Mouse (Mus musculus) intestine, embryonic 14.5 days (tissue): ENCODE measurements around the gene Ndufb5. TPM values are rescaled to one million over a fixed set of nuclear protein-coding genes. Genes with fewer than 3 reads are reported as not detected.

Experiments
- ATAC-seq: fragments of 200-750 bp; cut with Nextera tagmentation; replicated peaks from 2 replicates; pipeline ENCODE4 v1.8.0; 2017; ENCODE audit warnings: low read depth, moderate number of reproducible peaks, moderate TSS enrichment, moderate library complexity; ENCODE audit not compliant: low FRiP score, low TSS enrichment
- DNase-seq: peaks from one replicate; pipeline ENCODE4 v3.0.0-alpha.2; 2018; ENCODE audit warnings: low spot score
- H3K27ac ChIP-seq: fragments of 300-500 bp; sonication (generic); 2 replicates; pipeline ENCODE4 v1.5.1; 2014; ENCODE audit warnings: low read depth, mild to moderate bottlenecking, control low read depth
- H3K27me3 ChIP-seq: fragments of 300-500 bp; sonication (generic); replicated peaks from 2 replicates; pipeline ENCODE4 v1.6.1; 2014; ENCODE audit warnings: low read length, control low read depth; ENCODE audit not compliant: control insufficient read depth, insufficient read depth
- H3K36me3 ChIP-seq: fragments of 300-500 bp; sonication (generic); 2 replicates; pipeline ENCODE4 v1.6.1; 2014; ENCODE audit warnings: low read length, control low read depth; ENCODE audit not compliant: control insufficient read depth, insufficient read depth
- H3K4me1 ChIP-seq: fragments of 300-500 bp; sonication (generic); replicated peaks from 2 replicates; pipeline ENCODE4 v1.6.1; 2014; ENCODE audit warnings: low read length, control low read depth, mixed read lengths; ENCODE audit not compliant: control insufficient read depth, insufficient read depth
- H3K4me2 ChIP-seq: fragments of 300-500 bp; sonication (generic); 2 replicates; pipeline ENCODE4 v1.6.1; 2014; ENCODE audit warnings: low read length
- H3K4me3 ChIP-seq: fragments of 300-500 bp; sonication (generic); 2 replicates; pipeline ENCODE4 v1.5.1; 2014; ENCODE audit warnings: low read depth, low read length, control low read depth, mixed read lengths
- H3K9ac ChIP-seq: fragments of 300-500 bp; sonication (generic); 2 replicates; pipeline ENCODE4 v1.6.1; 2014; ENCODE audit warnings: mild to moderate bottlenecking, low read length
- H3K9me3 ChIP-seq: fragments of 300-500 bp; sonication (generic); 2 replicates; pipeline ENCODE4 v1.6.1; 2016; ENCODE audit warnings: low read length, control low read depth; ENCODE audit not compliant: control insufficient read depth
- WGBS: fragments of 180-500 bp; shearing (Covaris S2); extraction: QIAGEN DNeasy Blood & Tissue Kit; methylation state at CpG from one replicate; pipeline ENCODE4 v1.1.7; 2014; 5-methylcytosine and 5-hydroxymethylcytosine counted together
- polyA plus RNA-seq: library from polyadenylated mRNA; unstranded; fragments of >200 nt; fragmentation: Nextera tagmentation; extraction: Ambion mirVana; gene quantifications from 2 replicates; pipeline ENCODE4 v1.2.1, GENCODE M21; 2014

Gene Ndufb5
- 348 and 364 TPM in 2 replicates for polyA plus RNA-seq

DNA sequence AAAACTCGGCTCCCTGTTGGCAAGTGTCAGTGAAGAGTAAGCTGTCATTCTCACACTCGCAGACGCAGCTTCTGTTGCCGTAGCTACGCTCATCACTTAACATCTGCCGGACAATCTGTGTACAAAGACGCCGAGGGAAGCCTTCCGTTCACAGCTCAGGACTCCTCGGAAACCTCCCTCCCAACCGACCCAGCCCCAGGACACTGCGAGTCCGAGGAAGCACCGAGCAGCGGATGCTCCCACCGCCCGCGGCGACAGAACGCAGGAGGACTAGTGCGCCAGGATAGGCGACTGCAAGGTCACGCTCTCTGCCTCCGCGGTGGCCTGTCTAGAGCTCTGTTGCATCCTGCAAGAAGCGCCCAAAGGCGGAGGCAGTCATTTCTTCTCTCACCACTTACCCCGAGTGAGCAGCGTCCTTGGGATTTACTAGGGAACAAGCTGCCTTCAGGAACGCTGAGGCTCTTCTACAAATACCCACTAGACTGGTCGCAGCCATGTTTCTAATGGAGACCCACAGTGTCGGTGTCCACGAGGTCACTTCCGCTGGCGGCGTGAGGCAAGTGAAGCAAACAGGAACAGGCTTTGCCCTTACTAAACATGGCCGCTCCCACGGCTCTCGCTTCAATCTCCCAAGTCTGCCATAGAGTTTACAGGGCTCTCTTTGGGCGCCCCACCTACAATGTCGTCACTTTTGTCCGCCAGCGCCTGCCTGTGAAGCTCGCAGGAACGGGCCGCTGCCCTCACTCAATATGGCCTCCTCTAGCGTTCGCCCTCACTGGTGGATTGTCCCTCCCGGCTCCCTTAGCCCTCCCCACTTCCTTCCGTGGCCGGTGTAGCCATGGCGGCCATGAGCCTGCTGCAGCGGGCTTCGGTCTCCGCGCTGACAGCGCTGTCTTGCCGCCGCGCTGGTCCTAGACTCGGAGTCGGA is at the start of gene Ndufb5:
Ndufb5 (plus strand) TSS at position 747 of the 928 bp plus-strand sequence.
- WGBS, result under 1% methylated on average over 62 of the region's 62 CpGs
- H3K9me3 ChIP-seq, result no peaks in the 10 kb centered on the region
- H3K36me3 ChIP-seq, result peaks cover 37% of the 10 kb centered on the region
- H3K27ac ChIP-seq, result peak within 1 kb of the TSS; percentile 80
- H3K27me3 ChIP-seq, result no peaks in the 10 kb centered on the region
- H3K4me1 ChIP-seq, result peaks cover 11% of the 10 kb centered on the region
- H3K9ac ChIP-seq, result peak within 1 kb of the TSS; percentile 84
- H3K4me3 ChIP-seq, result peak within 1 kb of the TSS; percentile 98
- H3K4me2 ChIP-seq, result peak within 1 kb of the TSS; percentile 87
- ATAC-seq (peak; percentile 96), DNase-seq (peak; percentile 96)

DNA sequence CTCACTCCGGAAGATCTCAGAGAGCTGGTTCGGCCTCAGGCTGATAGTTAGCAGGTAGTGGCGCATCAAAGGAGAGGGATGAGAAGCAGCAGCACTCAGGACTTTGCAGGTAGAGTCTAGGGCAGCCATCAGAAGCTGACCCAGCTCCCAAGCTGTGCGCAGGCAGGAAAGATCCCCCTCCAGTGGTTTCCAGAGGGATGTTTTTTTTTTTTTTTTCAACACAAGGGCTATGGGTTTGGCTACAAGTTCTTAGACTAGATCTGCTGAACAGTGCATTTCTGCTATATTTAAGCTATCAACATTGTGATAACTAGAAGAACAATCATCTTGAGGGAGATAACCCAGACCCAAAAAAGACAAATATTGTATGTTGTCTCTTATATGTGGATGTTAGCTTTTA is 49.6 kb upstream of the Ndufb5 start:
- ATAC-seq (no peak), DNase-seq (no peak)
- WGBS, result 38% methylated on average over 4 of the region's 4 CpGs
- Histone ChIP-seq H3K9me3 (no peaks in the 10 kb centered on the region), H3K4me2 (no peak overlapping the region), H3K4me3 (no peak overlapping the region), H3K9ac (no peak overlapping the region), H3K36me3 (no peaks in the 10 kb centered on the region), H3K27ac (no peak overlapping the region), H3K4me1 (no peaks in the 10 kb centered on the region), H3K27me3 (no peaks in the 10 kb centered on the region)

- Histone ChIP-seq H3K27ac (peak overlapping the region; percentile 22; the same call in 1 of the 2 replicates), H3K36me3 (no peaks in the 10 kb centered on the region), H3K4me1 (no peaks in the 10 kb centered on the region), H3K4me2 (no peak overlapping the region), H3K4me3 (no peak overlapping the region), H3K9me3 (no peaks in the 10 kb centered on the region), H3K9ac (no peak overlapping the region), H3K27me3 (no peaks in the 10 kb centered on the region)
- 66% methylated on average over 9 of the region's 9 CpGs for WGBS
- peak; percentile 88 for ATAC-seq
- no peak for DNase-seq
Measured at GRCm38 (mm10) chr3:32689567-32689999, 47.2 kb upstream of the Ndufb5 start.

DNA sequence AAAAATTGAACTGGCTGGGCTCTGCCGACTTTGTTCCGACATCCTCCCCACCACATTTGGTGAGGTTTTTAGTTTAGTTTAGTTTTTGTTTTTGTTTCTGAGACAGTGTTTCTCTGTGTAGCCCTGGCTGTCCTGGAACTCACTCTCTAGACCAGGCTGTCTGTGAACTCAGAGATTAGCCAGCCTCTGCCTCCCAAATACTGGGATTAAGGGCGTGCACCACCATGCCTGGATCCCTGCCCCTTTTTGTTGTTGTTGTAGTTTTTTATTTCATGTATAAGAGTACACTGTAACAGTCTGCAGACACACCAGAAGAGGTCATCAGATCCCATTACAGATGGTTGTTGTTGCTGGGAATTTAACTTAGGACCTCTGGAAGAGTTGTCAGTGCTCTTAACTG is 46.8 kb upstream of the Ndufb5 start:
- WGBS, result 68% methylated on average over 3 of the region's 3 CpGs
- H3K9ac ChIP-seq, result no peak overlapping the region
- H3K4me1 ChIP-seq, result no peaks in the 10 kb centered on the region
- no peak overlapping the region for H3K4me2 ChIP-seq
- DNase-seq (no peak), ATAC-seq (0 out of 2 replicates have a peak, but pooled peaks have one; percentile 4)
- H3K27me3 ChIP-seq, result no peaks in the 10 kb centered on the region
- no peaks in the 10 kb centered on the region for H3K9me3 ChIP-seq
- no peak overlapping the region for H3K4me3 ChIP-seq
- peak overlapping the region; percentile 22; the same call in 1 of the 2 replicates for H3K27ac ChIP-seq
- no peaks in the 10 kb centered on the region for H3K36me3 ChIP-seq

DNA sequence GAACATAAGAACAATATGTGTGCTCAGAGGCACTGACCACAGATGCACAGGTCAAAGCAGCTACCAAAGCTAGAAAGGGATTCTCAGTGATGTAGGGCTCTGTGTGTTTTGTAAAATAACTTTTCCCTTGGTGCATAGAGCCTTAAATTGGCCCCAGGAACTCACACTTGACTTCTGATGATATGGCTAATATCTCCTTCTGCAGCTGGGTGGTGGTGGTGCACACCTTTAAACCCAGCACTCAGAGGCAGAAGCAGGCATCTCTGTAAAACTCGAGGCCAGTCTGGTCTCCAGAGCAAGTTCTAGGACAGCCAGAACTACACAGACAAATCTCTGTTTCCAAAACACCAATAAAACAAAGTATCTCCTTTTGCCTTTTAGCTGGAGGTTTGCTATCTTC is 45.9 kb upstream of the Ndufb5 start:
- 45% methylated on average over 1 of the region's 1 CpGs for WGBS
- Histone ChIP-seq H3K27me3 (no peaks in the 10 kb centered on the region), H3K4me1 (no peaks in the 10 kb centered on the region), H3K9me3 (no peaks in the 10 kb centered on the region), H3K9ac (no peak overlapping the region), H3K36me3 (no peaks in the 10 kb centered on the region), H3K4me3 (no peak overlapping the region), H3K27ac (no peak overlapping the region), H3K4me2 (no peak overlapping the region)
- DNase-seq (no peak), ATAC-seq (no peak)

- Histone ChIP-seq H3K9ac (no peak overlapping the region), H3K27ac (no peak overlapping the region), H3K4me1 (no peaks in the 10 kb centered on the region), H3K27me3 (no peaks in the 10 kb centered on the region), H3K36me3 (no peaks in the 10 kb centered on the region), H3K9me3 (no peaks in the 10 kb centered on the region), H3K4me3 (no peak overlapping the region), H3K4me2 (no peak overlapping the region)
- no peak for ATAC-seq
- no peak for DNase-seq
- WGBS, result 71% methylated on average over 5 of the region's 5 CpGs
Measured at GRCm38 (mm10) chr3:32691841-32692240, 44.9 kb upstream of the Ndufb5 start.

DNA sequence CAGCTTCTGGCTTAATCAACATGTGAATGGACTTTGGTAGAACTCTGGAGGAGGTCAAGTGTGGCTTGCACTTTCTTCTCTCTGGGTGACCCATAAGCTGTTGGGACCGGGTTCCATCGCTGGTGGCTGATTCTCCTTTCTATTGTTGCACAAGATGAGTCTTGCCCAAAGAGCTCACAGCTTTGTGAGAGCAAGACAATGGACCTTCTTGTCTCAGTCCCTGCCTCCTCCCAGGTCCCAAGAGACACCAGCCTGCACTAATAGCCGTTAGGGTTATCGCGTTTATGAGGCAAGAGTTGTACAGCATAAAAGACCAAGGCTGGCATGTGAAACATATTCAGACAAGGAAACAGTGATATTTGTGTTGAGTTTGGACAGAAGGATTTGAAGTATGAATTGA is 42.6 kb upstream of the Ndufb5 start:
- Histone ChIP-seq H3K9ac (no peak overlapping the region), H3K27me3 (no peaks in the 10 kb centered on the region), H3K4me3 (no peak overlapping the region), H3K4me1 (no peaks in the 10 kb centered on the region), H3K27ac (no peak overlapping the region), H3K4me2 (no peak overlapping the region), H3K36me3 (no peaks in the 10 kb centered on the region), H3K9me3 (no peaks in the 10 kb centered on the region)
- no peak for DNase-seq
- no peak for ATAC-seq
- WGBS, result 67% methylated on average over 5 of the region's 5 CpGs

GRCm38 (mm10) chr3:32694737-32695582 is 41.8 kb upstream of the Ndufb5 start:
- no peaks in the 10 kb centered on the region for H3K36me3 ChIP-seq
- H3K4me3 ChIP-seq, result no peak overlapping the region
- no peak overlapping the region for H3K4me2 ChIP-seq
- no peaks in the 10 kb centered on the region for H3K9me3 ChIP-seq
- WGBS, result 68% methylated on average over 12 of the region's 12 CpGs
- DNase-seq (no peak), ATAC-seq (no peak)
- H3K9ac ChIP-seq, result no peak overlapping the region
- no peak overlapping the region for H3K27ac ChIP-seq
- H3K27me3 ChIP-seq, result no peaks in the 10 kb centered on the region
- no peaks in the 10 kb centered on the region for H3K4me1 ChIP-seq
